Mouse (Mus musculus): Measurements from ENCODE around the gene Zdhhc13.

The Zdhhc13 gene

GRCm38 (mm10) chr7:48788851-48789572 lies at the start of gene Zdhhc13:
Zdhhc13 (plus strand) TSS chr7:48789003.
- peak; percentile 94 to 96 for DNase-seq

DNA sequence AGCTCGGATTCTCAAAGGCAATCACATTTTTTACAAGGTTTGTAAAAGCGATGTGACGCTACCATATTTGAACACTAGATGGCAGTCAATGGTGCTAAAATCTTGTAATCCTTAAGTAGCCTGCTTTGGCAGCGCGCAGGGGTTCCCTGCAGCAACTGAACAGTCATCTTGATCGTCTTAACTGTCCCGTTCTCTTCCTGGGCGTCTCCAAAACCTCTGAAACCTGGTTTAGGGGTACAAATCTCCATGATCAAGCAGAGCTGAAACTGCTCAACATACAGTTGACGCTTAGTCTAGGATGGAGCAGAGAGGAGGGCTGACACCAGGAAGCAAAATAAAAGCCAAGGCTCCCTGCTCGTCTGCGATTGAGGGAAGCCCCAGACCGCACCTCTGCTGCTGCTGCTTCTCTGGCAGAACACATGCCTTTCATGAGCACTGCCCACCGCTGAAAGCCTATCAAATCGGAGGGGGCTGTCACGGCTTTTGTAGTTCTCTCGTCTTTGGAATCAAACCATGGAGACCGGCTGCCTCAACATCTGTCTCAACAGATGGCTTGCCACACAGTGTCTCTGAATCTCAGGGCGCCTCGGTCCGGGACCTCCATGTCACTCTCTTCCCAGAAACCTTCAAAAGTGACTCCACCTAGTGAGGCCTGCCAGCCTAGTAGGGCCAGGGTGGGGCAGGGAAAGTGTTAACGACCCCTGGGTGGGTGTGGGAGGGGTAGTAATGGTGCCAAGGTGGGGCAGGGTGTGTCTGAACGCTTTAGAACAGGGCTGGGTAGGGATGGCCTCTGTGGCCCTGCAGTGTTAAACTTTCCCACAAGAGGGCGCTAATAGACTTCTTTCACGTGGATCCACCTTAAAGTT lies 39.3 kb upstream of the Zdhhc13 start:
- peak; percentile 79 to 85 for DNase-seq

DNA sequence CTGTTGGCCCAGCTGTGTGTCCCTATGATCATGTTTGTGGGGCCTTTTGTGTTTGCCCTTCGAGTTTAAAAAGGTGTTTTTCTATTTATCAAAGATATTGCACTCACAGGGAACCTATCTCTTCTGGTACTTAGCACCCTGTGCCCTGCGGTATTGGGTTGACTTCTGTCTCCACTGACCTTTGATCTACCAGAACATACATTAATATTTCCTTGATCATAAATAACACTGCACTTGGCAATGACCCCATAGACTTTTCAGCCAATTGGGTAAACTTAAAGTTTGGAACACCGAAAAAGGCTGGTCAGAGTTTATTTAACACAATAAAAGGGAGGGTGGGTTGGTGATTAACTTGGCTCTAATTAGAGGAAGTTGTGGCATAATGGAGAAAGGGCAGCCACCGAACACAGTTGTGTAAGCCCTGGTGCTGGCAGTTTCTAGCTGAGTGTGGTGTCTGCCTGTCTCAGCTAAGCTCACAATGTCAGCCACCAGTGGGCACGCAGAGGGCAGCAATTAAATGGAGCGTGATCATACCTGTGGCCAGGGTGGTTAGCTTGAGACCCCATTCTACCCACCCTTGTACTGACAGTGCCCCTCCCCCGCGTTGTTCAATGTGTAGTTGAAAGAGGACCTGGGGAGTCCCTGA lies 38.5 kb upstream of the Zdhhc13 start:
- peak; percentile 37 to 46 for DNase-seq

DNA sequence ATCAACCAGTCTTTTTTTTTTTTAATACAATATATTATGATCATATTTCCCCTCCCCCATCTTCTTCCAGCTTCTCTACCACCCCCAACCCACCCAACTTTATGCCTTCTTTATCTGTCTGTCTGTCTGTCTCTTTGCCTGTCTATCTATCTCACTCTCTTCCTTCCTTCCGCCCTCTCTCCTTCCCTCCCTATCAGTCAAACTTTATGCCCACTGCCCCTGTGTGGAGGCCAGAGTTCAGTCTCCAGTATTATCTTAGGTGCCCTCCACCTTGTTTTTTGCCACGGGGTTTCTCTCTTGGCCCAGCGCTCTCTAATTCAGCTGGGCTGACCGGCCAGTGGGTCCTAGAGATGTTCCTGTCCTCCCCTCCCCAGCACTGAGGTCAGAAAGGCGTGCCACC lies 37.6 kb upstream of the Zdhhc13 start:
- DNase-seq, result no peak

GRCm38 (mm10) chr7:48754415-48754974 lies 34.3 kb upstream of the Zdhhc13 start:
- no peak for DNase-seq

- DNase-seq, result no peak
These were observed 33.0 kb upstream of the Zdhhc13 start for GRCm38 (mm10) chr7:48755825-48756224.

- DNase-seq, result peak in 1 of 2 experiments; percentile 10
These were observed 32.4 kb upstream of the Zdhhc13 start for GRCm38 (mm10) chr7:48756306-48756931.

- DNase-seq, result no peak
These were observed 30.7 kb upstream of the Zdhhc13 start for GRCm38 (mm10) chr7:48758083-48758482.

- DNase-seq, result no peak
These were observed 28.0 kb upstream of the Zdhhc13 start for GRCm38 (mm10) chr7:48760789-48761188.

DNA sequence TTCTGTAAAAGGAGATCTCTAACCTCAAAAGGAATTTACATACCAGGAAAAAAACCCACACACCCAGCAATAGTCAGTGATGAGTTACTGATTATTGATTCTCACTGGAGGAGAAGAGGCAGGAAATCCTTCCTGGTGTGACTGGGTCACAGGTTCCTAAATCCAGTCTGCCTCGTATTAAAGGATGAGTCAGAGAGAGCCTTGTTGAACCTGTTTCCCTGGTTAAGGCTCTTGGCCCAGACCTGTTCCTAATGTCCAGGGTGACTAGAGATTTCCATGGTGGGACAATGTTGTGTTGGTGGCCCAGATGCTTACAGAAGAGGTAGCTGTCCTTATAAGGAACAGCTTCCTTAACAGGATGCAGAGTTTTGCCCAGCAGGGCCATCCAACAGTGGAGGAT lies 26.5 kb upstream of the Zdhhc13 start:
- no peak for DNase-seq

DNA sequence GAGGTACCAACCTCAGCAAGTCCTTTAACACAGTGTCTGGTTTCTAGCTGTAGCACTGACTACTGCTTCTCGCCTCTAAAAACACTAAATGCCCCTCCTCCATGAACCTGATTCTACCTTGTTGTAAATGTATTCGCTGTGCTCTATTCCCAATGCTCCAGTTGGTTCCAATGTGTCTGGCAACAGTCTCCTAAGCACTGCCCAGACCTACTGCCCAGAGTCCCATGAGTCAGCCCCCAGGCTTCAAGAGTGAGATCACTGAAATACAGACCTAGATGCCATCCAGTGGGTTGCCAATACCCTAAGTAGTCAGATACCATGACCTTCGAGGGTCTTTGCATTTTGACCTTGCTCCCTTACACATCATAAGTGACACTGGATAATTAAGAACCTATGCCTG lies 26.1 kb upstream of the Zdhhc13 start:
- no peak for DNase-seq

- no peak for DNase-seq
These were observed 22.8 kb upstream of the Zdhhc13 start for GRCm38 (mm10) chr7:48765959-48766358.

GRCm38 (mm10) chr7:48769721-48770120 lies 19.1 kb upstream of the Zdhhc13 start:
- no peak for DNase-seq

GRCm38 (mm10) chr7:48772060-48772734 lies 16.6 kb upstream of the Zdhhc13 start:
- DNase-seq, result no peak

DNA sequence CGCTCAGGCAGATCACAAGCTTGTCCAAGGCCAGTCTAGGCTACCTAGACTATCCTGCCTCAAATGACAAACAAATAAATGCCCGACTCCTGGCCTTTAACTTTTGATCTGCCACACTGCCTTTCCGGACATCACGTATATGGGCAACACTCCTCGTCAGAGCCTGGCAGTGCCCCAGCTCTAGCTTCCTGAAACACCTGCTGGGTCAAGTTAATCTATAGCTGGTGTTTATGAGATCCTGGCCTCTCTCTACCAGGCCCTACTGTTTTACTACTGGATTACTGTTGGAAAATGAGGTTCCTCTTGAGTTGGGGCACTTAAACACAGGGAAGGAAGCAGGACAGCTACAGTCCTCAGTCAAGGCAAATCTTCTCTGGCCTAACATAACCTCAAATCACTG lies 15.5 kb upstream of the Zdhhc13 start:
- peak; percentile 22 to 47 for DNase-seq

DNA sequence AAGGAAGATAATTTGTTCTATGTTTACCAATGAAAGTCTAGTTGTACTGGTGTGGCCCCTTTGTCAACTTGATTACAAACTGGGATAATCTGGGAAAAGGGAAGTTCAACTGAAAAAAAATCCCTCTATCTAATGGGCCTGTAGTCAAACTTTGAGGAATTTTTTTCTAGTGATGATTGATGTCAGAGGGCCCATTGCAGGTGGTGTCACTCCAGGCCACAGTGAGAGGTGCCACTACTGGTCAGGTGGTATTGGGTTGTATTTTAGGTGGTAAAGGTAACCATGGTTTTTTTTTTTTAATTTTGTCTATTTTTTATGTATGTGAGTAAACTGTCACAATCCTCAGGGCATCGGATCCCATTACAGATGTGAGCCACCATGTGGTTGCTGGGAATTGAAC lies 14.2 kb upstream of the Zdhhc13 start:
- DNase-seq, result no peak

DNA sequence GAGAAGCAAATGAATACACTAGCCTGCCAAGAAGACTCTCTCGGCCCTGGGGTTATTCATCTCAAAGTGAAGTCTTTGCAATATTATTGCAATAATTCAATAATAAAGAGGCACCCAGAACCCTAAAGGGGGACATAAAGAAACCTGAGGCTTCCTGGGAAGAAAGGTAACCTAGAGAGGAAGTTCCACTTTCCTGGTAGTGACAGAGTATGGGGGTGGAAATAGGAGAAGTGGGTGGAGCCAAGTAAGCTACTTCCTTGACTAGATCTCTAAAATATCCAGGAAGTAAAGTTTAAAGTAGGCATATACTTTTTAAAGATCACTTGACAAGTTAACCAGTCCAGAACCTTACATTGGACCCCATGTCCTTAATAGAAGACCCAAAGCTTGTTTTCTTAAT lies 13.4 kb upstream of the Zdhhc13 start:
- DNase-seq, result no peak

DNA sequence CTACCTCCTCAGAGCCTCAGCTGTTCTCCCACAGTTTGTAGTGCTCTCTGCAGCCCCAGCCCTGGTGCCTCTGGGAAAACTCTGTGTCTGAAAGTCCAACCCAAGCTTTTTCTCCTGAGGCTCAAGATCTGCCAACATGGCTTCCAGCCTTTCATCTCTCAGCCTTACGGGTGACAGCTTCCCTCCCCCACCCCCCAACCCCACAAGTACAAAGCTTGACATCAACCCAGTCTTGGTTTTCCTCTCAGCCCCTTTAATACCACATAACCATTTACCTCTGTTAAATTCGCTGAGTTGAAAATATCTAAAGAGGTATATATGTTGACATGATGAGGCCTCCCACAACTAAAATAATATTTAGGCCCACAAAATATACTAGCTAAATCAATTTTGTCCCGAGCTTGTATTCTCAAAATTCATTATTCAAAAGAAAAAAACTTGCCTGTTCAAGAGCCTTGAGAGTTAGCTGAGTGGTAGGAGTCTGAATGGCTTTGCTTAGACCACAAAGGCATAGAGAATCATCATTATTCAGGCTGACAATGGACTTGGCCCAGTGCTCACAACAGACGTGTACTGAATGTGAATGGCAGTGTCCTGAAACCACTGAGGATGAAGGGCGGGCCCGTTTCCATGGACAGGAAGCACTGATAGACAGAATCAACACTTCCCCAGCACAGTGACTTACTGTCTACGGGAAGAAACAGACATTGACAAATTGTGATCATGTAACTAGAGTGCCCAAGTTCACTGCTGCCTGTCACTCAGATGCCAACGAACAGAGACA lies 10.9 kb upstream of the Zdhhc13 start:
- no peak for DNase-seq

DNA sequence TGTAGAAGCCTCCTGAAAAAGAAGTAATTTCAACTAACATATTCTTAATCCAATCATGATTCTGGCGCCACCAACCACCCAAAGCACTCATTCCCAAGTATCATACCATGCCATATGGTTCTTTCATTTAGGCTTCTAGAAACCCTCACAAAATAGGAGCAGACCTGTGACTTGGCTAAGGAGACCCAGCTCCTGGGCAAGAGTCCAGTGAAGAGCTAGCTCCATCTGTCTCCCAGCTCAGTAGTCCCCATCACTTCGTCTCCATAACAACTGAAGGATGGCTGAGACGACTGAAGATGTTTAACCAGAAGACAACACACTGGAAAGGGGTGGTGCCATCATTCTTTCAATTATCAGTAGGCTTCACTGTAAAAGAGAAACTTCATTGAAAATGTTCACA lies 9.7 kb upstream of the Zdhhc13 start:
- no peak for DNase-seq

- DNase-seq, result no peak
These were observed 6.4 kb upstream of the Zdhhc13 start for GRCm38 (mm10) chr7:48782432-48782831.

DNA sequence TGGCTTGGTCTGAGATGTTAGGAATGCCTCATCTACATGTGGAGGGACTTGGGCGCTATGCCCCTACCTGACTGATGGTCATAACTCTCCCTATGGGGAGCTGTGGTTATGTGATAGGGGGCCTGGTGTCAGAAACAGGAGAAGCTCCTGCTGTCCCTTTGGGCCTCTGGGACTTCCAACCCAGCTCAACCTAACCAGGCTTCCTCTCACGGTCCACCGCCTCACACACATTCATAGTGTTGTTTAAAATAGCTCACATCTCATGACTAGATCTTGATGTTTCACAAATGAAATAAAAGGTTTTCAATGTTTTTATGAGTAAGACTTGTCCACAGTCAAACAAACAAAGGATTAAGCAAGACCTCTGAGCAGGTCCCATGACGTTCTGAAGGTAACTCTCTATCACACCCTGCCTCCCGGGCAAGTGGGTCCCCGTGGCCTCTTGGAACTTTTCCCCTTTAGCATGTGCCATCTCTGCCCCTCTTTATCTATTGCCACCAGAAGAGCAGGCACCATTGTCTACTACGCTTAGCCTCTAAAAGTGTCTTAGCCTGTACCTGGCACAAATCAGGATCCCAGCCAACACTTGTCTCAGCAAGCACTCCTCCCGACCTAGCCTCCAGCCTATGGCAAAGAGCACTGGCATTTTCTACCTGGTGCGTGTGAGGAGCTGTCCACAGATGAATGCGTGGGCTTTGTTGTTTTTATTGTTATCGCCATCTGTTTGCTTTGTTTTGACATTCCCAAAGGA lies 3.9 kb upstream of the Zdhhc13 start:
- DNase-seq, result no peak
